Mouse (Mus musculus) CH12.LX (cell line): ENCODE measurements around the gene Scnn1a. TPM values are rescaled to one million over a fixed set of nuclear protein-coding genes. Genes with fewer than 3 reads are reported as not detected.

Experiments
- DNase-seq: peaks from one replicate; pipeline ENCODE4 v3.0.0-alpha.2; 2013; ENCODE audit errors: extremely low read depth
- H3K27ac ChIP-seq: 2 replicates; pipeline ENCODE4 v1.5.1; 2012; ENCODE audit warnings: low read depth, mild to moderate bottlenecking, control low read depth, moderate library complexity; ENCODE audit not compliant: insufficient read depth
- H3K27me3 ChIP-seq: replicated peaks from 2 replicates; pipeline ENCODE3; 2012; ENCODE audit warnings: inconsistent platforms
- H3K36me3 ChIP-seq, 2 experiments: replicated peaks in 1 of 2; 2 replicates each; pipeline versions ENCODE3 to v1.6.1; 2012; ENCODE audit warnings: inconsistent platforms in 1 of 2, low read length in 1 of 2, mild to moderate bottlenecking in 1 of 2, mixed read lengths in 1 of 2, moderate library complexity in 1 of 2; ENCODE audit not compliant: control insufficient read depth in 1 of 2, insufficient read depth in 1 of 2
- H3K4me1 ChIP-seq, 2 experiments: 2 replicates each; pipeline ENCODE4 v1.6.1; 2012; ENCODE audit warnings: inconsistent platforms in 1 of 2, moderate library complexity in 1 of 2; ENCODE audit not compliant: insufficient read depth in 2 of 2, control insufficient read depth in 1 of 2
- H3K4me2 ChIP-seq: 2 replicates; pipeline ENCODE4 v1.6.1; 2012; ENCODE audit warnings: low read depth, mild to moderate bottlenecking, control low read depth; ENCODE audit not compliant: poor library complexity, insufficient read depth, severe bottlenecking
- H3K4me3 ChIP-seq, 3 experiments: fragments of 150-350 bp in 1 of 3; sonication (generic) in 1 of 3; replicated peaks in 1 of 3; 2 replicates each; pipeline versions ENCODE3 to v1.5.1; 2011 to 2012; ENCODE audit warnings: low read depth in 2 of 3, low read length in 2 of 3, mild to moderate bottlenecking in 2 of 3, moderate library complexity in 2 of 3, control low read depth in 1 of 3, improper control_type of control experiment in 1 of 3, inconsistent platforms in 1 of 3, mixed read lengths in 1 of 3; ENCODE audit not compliant: poor library complexity in 1 of 3
- H3K79me2 ChIP-seq: replicated peaks from 2 replicates; pipeline ENCODE4 v1.6.1; 2012; ENCODE audit warnings: mild to moderate bottlenecking, moderate library complexity; ENCODE audit not compliant: control insufficient read depth, poor library complexity, insufficient read depth, severe bottlenecking; ENCODE audit errors: extremely low read depth
- H3K9ac ChIP-seq: 2 replicates; pipeline ENCODE4 v1.6.1; 2012; ENCODE audit warnings: low read depth, mild to moderate bottlenecking, control low read depth, moderate library complexity; ENCODE audit not compliant: insufficient read depth
- H3K9me3 ChIP-seq: replicated peaks from 2 replicates; pipeline ENCODE3; 2012; ENCODE audit warnings: low read length, inconsistent platforms, mixed read lengths
- BHLHE40 ChIP-seq: IDR thresholded peaks from 2 replicates; pipeline ENCODE4 v1.6.1; 2011; ENCODE audit warnings: mild to moderate bottlenecking, low read depth, low read length, improper control_type of control experiment
- CHD1 ChIP-seq: IDR thresholded peaks from 2 replicates; pipeline ENCODE4 v1.6.1; 2012; ENCODE audit warnings: low read depth, low read length, improper control_type of control experiment, inconsistent platforms
- E2F4 ChIP-seq: IDR thresholded peaks from 2 replicates; pipeline ENCODE4 v1.6.1; 2011; ENCODE audit warnings: low read depth, low read length, improper control_type of control experiment; ENCODE audit not compliant: insufficient replicate concordance
- ELF1 ChIP-seq: IDR thresholded peaks from 2 replicates; pipeline ENCODE4 v1.6.1; 2014; ENCODE audit warnings: low read depth, mild to moderate bottlenecking, inconsistent platforms, low read length, improper control_type of control experiment
- EP300 ChIP-seq: IDR thresholded peaks from 2 replicates; pipeline ENCODE4 v1.6.1; 2011; ENCODE audit warnings: low read length, improper control_type of control experiment
- GABPA ChIP-seq: IDR thresholded peaks from 2 replicates; pipeline ENCODE4 v1.6.1; 2012; ENCODE audit warnings: low read depth, low read length, improper control_type of control experiment, inconsistent platforms; ENCODE audit not compliant: insufficient replicate concordance
- IRF4 ChIP-seq: IDR thresholded peaks from 2 replicates; pipeline ENCODE4 v1.6.1; 2014; ENCODE audit warnings: low read depth, mild to moderate bottlenecking, inconsistent platforms, low read length, improper control_type of control experiment
- JUND ChIP-seq: conservative IDR thresholded peaks from 2 replicates; pipeline ENCODE4 v1.6.1; 2011; ENCODE audit warnings: low read depth, low read length, improper control_type of control experiment
- KAT2A ChIP-seq: IDR thresholded peaks from 2 replicates; pipeline ENCODE4 v1.6.1; 2012; ENCODE audit warnings: low read length, improper control_type of control experiment, inconsistent platforms; ENCODE audit not compliant: insufficient replicate concordance
- MAFK ChIP-seq: IDR thresholded peaks from 2 replicates; pipeline ENCODE4 v1.6.1; 2011; ENCODE audit warnings: low read length, improper control_type of control experiment; ENCODE audit not compliant: insufficient replicate concordance
- MAX ChIP-seq: IDR thresholded peaks from 2 replicates; pipeline ENCODE4 v1.6.1; 2011; ENCODE audit warnings: low read length, improper control_type of control experiment
- MXI1 ChIP-seq: IDR thresholded peaks from 2 replicates; pipeline ENCODE4 v1.6.1; 2011; ENCODE audit warnings: mild to moderate bottlenecking, low read depth, low read length, improper control_type of control experiment
- MYC ChIP-seq: IDR thresholded peaks from 2 replicates; pipeline ENCODE4 v1.6.1; 2011; ENCODE audit warnings: low read depth, mild to moderate bottlenecking, improper control_type of control experiment, low read length
- PAX5 ChIP-seq: IDR thresholded peaks from 2 replicates; pipeline ENCODE4 v1.6.1; 2012; ENCODE audit warnings: low read length, inconsistent platforms, mixed read lengths
- POLR2A ChIP-seq: IDR thresholded peaks from 2 replicates; pipeline ENCODE4 v1.6.1; 2011; ENCODE audit warnings: low read depth, mild to moderate bottlenecking, improper control_type of control experiment, low read length
- POLR2AphosphoS2 ChIP-seq: IDR thresholded peaks from 2 replicates; pipeline ENCODE4 v1.6.1; 2011; ENCODE audit warnings: low read depth, low read length, improper control_type of control experiment
- RAD21 ChIP-seq: IDR thresholded peaks from 2 replicates; pipeline ENCODE4 v1.6.1; 2011; ENCODE audit warnings: low read depth, mild to moderate bottlenecking, low read length, improper control_type of control experiment, moderate library complexity
- SIN3A ChIP-seq: IDR thresholded peaks from 2 replicates; pipeline ENCODE4 v1.6.1; 2012; ENCODE audit warnings: low read length, improper control_type of control experiment, inconsistent platforms
- SMC3 ChIP-seq: IDR thresholded peaks from 2 replicates; pipeline ENCODE4 v1.6.1; 2011; ENCODE audit warnings: low read depth, low read length, improper control_type of control experiment
- TBP ChIP-seq: conservative IDR thresholded peaks from 2 replicates; pipeline ENCODE4 v1.6.1; 2011; ENCODE audit warnings: low read depth, low read length, improper control_type of control experiment
- UBTF ChIP-seq: IDR thresholded peaks from 2 replicates; pipeline ENCODE4 v1.6.1; 2012; ENCODE audit warnings: low read depth, mild to moderate bottlenecking, inconsistent platforms, low read length, improper control_type of control experiment, moderate library complexity
- USF1 ChIP-seq: IDR thresholded peaks from 2 replicates; pipeline ENCODE4 v1.6.1; 2014; ENCODE audit warnings: low read depth, mild to moderate bottlenecking, inconsistent platforms, low read length, improper control_type of control experiment
- USF2 ChIP-seq: conservative IDR thresholded peaks from 2 replicates; pipeline ENCODE4 v1.6.1; 2011; ENCODE audit warnings: low read depth, low read length, improper control_type of control experiment
- ZC3H11A ChIP-seq: IDR thresholded peaks from 2 replicates; pipeline ENCODE4 v1.6.1; 2012; ENCODE audit warnings: low read depth, mild to moderate bottlenecking, inconsistent platforms, low read length, improper control_type of control experiment
- ZKSCAN1 ChIP-seq: IDR thresholded peaks from 2 replicates; pipeline ENCODE4 v1.6.1; 2012; ENCODE audit warnings: low read depth, inconsistent platforms, low read length, improper control_type of control experiment, borderline replicate concordance
- ZMIZ1 ChIP-seq: IDR thresholded peaks from 2 replicates; pipeline ENCODE4 v1.6.1; 2012; ENCODE audit warnings: low read depth, mild to moderate bottlenecking, inconsistent platforms, low read length, improper control_type of control experiment
- dilution Hi-C: fragments of 300-500 bp; cut with MboI; formaldehyde crosslinking; loops from 2 replicates; pipeline ENCODE4 v1.14.3; 2020; ENCODE audit warnings: low sequenced_read_pairs; ENCODE audit not compliant: extremely low pct_unique_long_range_greater_than_20kb, extremely low pct_ligation_motif_present
- in situ Hi-C: fragments of 300-500 bp; cut with MboI; formaldehyde crosslinking; loops from 3 replicates; pipeline ENCODE4 v1.14.3; 2019; ENCODE audit warnings: low sequenced_read_pairs, low pct_ligation_motif_present, low pct_unique_long_range_greater_than_20kb, mixed read lengths
- polyA plus RNA-seq: library from polyadenylated mRNA; unstranded; fragments of >175 nt; gene quantifications from 2 replicates; pipeline ENCODE4 v1.2.1, GENCODE M21; 2012; ENCODE audit warnings: low read depth; ENCODE audit not compliant: insufficient read length
- total RNA-seq, 2 experiments: library from RNA; depleted of rRNA; stranded (reverse); fragments of 300-350 nt in 1 of 2; fragments of >200 nt in 1 of 2; gene quantifications; 2 replicates each; pipeline ENCODE4 v1.2.3; 2012 to 2014

Gene Scnn1a
- total and polyA plus RNA-seq, 3 experiments = not detected

- H3K36me3 ChIP-seq = no peaks in the 10 kb centered on the region
- no peak overlapping the region for H3K27ac ChIP-seq
- in situ Hi-C loops (no loop called here), dilution Hi-C loops (no loop called here)
- no peaks in the 10 kb centered on the region for H3K4me1 ChIP-seq
- H3K4me3 ChIP-seq = no peak overlapping the region
- H3K9me3 ChIP-seq = no peaks in the 10 kb centered on the region
- no peak overlapping the region for H3K4me2 ChIP-seq
- H3K9ac ChIP-seq = no peak overlapping the region
- DNase-seq = no peak
- TF ChIP-seq TBP (no peak), UBTF (no peak), ZKSCAN1 (no peak), BHLHE40 (no peak), ZMIZ1 (no peak), KAT2A (no peak), POLR2A (no peak), USF2 (no peak), GABPA (no peak), ELF1 (no peak), MXI1 (no peak), MAX (no peak), E2F4 (no peak), USF1 (no peak), RAD21 (no peak), PAX5 (no peak), JUND (no peak), SIN3A (no peak), CHD1 (no peak), SMC3 (no peak)
- H3K27me3 ChIP-seq = peaks cover 85% of the 10 kb centered on the region
- no peaks in the 10 kb centered on the region for H3K79me2 ChIP-seq
These were observed 7.7 kb upstream of the Scnn1a start for GRCm38 (mm10) chr6:125312581-125313355.

- H3K4me3 ChIP-seq = no peak within 1 kb of the TSS
- TF ChIP-seq KAT2A = no peak
- no peak for TF ChIP-seq BHLHE40
- TF ChIP-seq ZC3H11A = no peak
- no peak for TF ChIP-seq EP300
- TF ChIP-seq USF1 = no peak
- TF ChIP-seq POLR2AphosphoS2 = no peak
- no peak for TF ChIP-seq MAFK
- no peak for TF ChIP-seq MXI1
- no peak for TF ChIP-seq IRF4
- TF ChIP-seq MYC = no peak
- no peak for TF ChIP-seq POLR2A
- TF ChIP-seq, all 38 proteins: peak for 0
- no peak for DNase-seq
These were observed 6.8 kb upstream of the Scnn1a start, which contains the start of gene Ltbr for GRCm38 (mm10) chr6:125313546-125314230. Gene Ltbr (minus strand): TSS chr6:125313885.

More at GRCm38 (mm10) chr6:125313546-125314230, 6.8 kb upstream of the Scnn1a start, which contains the start of gene Ltbr:
- H3K4me2 ChIP-seq = no peak within 1 kb of the TSS
- no peaks in the 10 kb centered on the region for H3K4me1 ChIP-seq
- H3K36me3 ChIP-seq = no peaks in the 10 kb centered on the region
- no peak within 1 kb of the TSS for H3K9ac ChIP-seq
- in situ Hi-C loops (no loop called here), dilution Hi-C loops (no loop called here)
- H3K79me2 ChIP-seq = no peaks in the 10 kb centered on the region
- no peaks in the 10 kb centered on the region for H3K9me3 ChIP-seq
- no peak within 1 kb of the TSS for H3K27ac ChIP-seq
- peaks cover 86% of the 10 kb centered on the region for H3K27me3 ChIP-seq
